ENCODE assay signal across 16 mouse cellular contexts in genomic region chr12:91637136-91637909, GRCm38 (mm10). TPM values are rescaled to one million over a fixed set of nuclear protein-coding genes. Genes with fewer than 3 reads are reported as not detected.
DNase-seq lines count a peak whose midpoint lies in the region; ATAC-seq and TF ChIP-seq lines count a peak whose summit lies in the region.
"Had no signal": no experiment of that assay in that cellular context is flagged by ENCODE, and none has a peak within 500 bp of the region (broad histone marks: within the 10 kb centered on the region; RNA-seq: fewer than 3 reads in every experiment).

No protein-coding gene starts in this region.

- TF ChIP-seq CTCF in kidney, adult 2 months (conservative IDR thresholded peaks at IDR 0.05; ENCODE audit: insufficient read depth, insufficient read length, low read depth, low read length): no peak
- no peak for TF ChIP-seq CTCF in left cerebral cortex, adult 2 months (IDR thresholded peaks at IDR 0.05)

- no peak overlapping the region for H3K4me2 ChIP-seq in kidney, embryonic 16.5 days (replicated peaks; ENCODE audit: low read depth, low read length)
- no peak overlapping the region for H3K4me2 ChIP-seq in midbrain, embryonic 11.5 days
- H3K4me2 ChIP-seq: forebrain, embryonic 15.5 days; heart, embryonic 15.5 days; liver, embryonic 15.5 days; midbrain, embryonic 12.5 days had no signal

- peaks cover 9% of the 10 kb centered on the region for H3K4me1 ChIP-seq in kidney, adult 2 months (ENCODE audit: control insufficient read depth, insufficient read depth, low read length)
- H3K4me1 ChIP-seq in brown adipose tissue, adult 24 weeks (ENCODE audit: control insufficient read depth, insufficient read depth, insufficient read length, low read length): peaks cover 11% of the 10 kb centered on the region
- peaks cover 25% of the 10 kb centered on the region for H3K4me1 ChIP-seq in kidney, embryonic 16.5 days (ENCODE audit: insufficient read depth, low read length)
- peaks cover 12% of the 10 kb centered on the region for H3K4me1 ChIP-seq in midbrain, embryonic 11.5 days (ENCODE audit: control insufficient read depth, insufficient read depth, low read length)

- H3K4me3 ChIP-seq in kidney, adult 2 months (ENCODE audit: insufficient read depth, low read depth, low read length): no peak overlapping the region
- no peak overlapping the region for H3K4me3 ChIP-seq in brown adipose tissue, adult 24 weeks (ENCODE audit: insufficient read depth, low read depth, low read length)
- H3K4me3 ChIP-seq in kidney, embryonic 16.5 days (ENCODE audit: low read length): no peak overlapping the region
- H3K4me3 ChIP-seq in midbrain, embryonic 11.5 days (ENCODE audit: low read depth, low read length): no peak overlapping the region
- H3K4me3 ChIP-seq in left cerebral cortex, adult 2 months: no peak overlapping the region
- H3K4me3 ChIP-seq: erythroblast, embryonic 14.5 days; forebrain, embryonic 15.5 days; heart, embryonic 15.5 days; hindbrain, embryonic 10.5 days; liver, embryonic 15.5 days; midbrain, embryonic 12.5 days had no signal

- H3K36me3 ChIP-seq in kidney, adult 2 months (ENCODE audit: control insufficient read depth, insufficient read depth, low read length): peaks cover 1% of the 10 kb centered on the region; the same call in 1 of the 2 replicates
- H3K36me3 ChIP-seq in kidney, embryonic 16.5 days (ENCODE audit: insufficient read depth, low read length): no peaks in the 10 kb centered on the region
- no peaks in the 10 kb centered on the region for H3K36me3 ChIP-seq in midbrain, embryonic 11.5 days (ENCODE audit: control insufficient read depth, insufficient read depth, low read length)
- H3K36me3 ChIP-seq: forebrain, embryonic 15.5 days; heart, embryonic 15.5 days had no signal

- H3K9ac ChIP-seq in kidney, embryonic 16.5 days (replicated peaks; ENCODE audit: low read length): no peak overlapping the region
- H3K9ac ChIP-seq in midbrain, embryonic 11.5 days (ENCODE audit: low read length): no peak overlapping the region
- H3K9ac ChIP-seq: forebrain, embryonic 15.5 days; heart, embryonic 15.5 days; liver, embryonic 15.5 days; midbrain, embryonic 12.5 days had no signal

- H3K27ac ChIP-seq in kidney, adult 2 months (ENCODE audit: insufficient read depth, low read depth, low read length): peak overlapping the region; percentile 67; the same call in 1 of the 2 replicates
- peak overlapping the region; percentile 51; the same call in 1 of the 2 replicates for H3K27ac ChIP-seq in brown adipose tissue, adult 24 weeks (replicated peaks; ENCODE audit: low read depth, low read length)
- no peak overlapping the region for H3K27ac ChIP-seq in kidney, embryonic 16.5 days (ENCODE audit: low read length)
- H3K27ac ChIP-seq in midbrain, embryonic 11.5 days (ENCODE audit: low read depth, low read length): no peak overlapping the region
- no peak overlapping the region for H3K27ac ChIP-seq in left cerebral cortex, adult 2 months
- H3K27ac ChIP-seq: forebrain, embryonic 15.5 days; heart, embryonic 15.5 days; hindbrain, embryonic 10.5 days; liver, embryonic 15.5 days; midbrain, embryonic 12.5 days had no signal

- no peak for TF ChIP-seq POLR2A in kidney, adult 2 months (IDR thresholded peaks at IDR 0.05; ENCODE audit: low read depth, low read length)

- DNase-seq in kidney, adult 2 months: peak; percentile 63
- no peak for DNase-seq in kidney, postnatal 14 days
- peak; percentile 34 for DNase-seq in mesoderm, embryonic 11.5 days (ENCODE audit: low read depth, low spot score)
- DNase-seq in midbrain, embryonic 11.5 days (ENCODE audit: low spot score, missing footprints): no peak
- no peak for DNase-seq in left cerebral cortex, adult 2 months (ENCODE audit: extremely low spot score in 1 of 2, low spot score in 2 of 2)
- DNase-seq: cerebellum, adult 18-20 months; cerebellum, postnatal 36 days had no signal

- WGBS in kidney, adult 2 months: 33% methylated on average over 12 of the region's 12 CpGs
- WGBS in kidney, embryonic 16.5 days: 38% methylated on average over 12 of the region's 12 CpGs
- 79% methylated on average over 12 of the region's 12 CpGs for WGBS in midbrain, embryonic 11.5 days

- intact Hi-C loops in left cerebral cortex, adult 2 months (cut with DNase I): no loop called here

- no peaks in the 10 kb centered on the region for H3K27me3 ChIP-seq in kidney, adult 2 months (replicated peaks; ENCODE audit: control insufficient read depth, insufficient read depth, low read length)
- H3K27me3 ChIP-seq in kidney, embryonic 16.5 days (ENCODE audit: insufficient read depth, low read length): no peaks in the 10 kb centered on the region
- H3K27me3 ChIP-seq in midbrain, embryonic 11.5 days (ENCODE audit: control insufficient read depth, insufficient read depth, low read length): no peaks in the 10 kb centered on the region
- H3K27me3 ChIP-seq: forebrain, embryonic 15.5 days; liver, embryonic 15.5 days; midbrain, embryonic 12.5 days had no signal

- ATAC-seq in kidney, embryonic 16.5 days (ENCODE audit: low FRiP score, low TSS enrichment): peak; percentile 76
- no peak for ATAC-seq in midbrain, embryonic 11.5 days (ENCODE audit: low FRiP score)
- ATAC-seq: forebrain, embryonic 15.5 days had no signal

- H3K9me3 ChIP-seq in kidney, embryonic 16.5 days (ENCODE audit: low read length): peaks cover 4% of the 10 kb centered on the region; the same call in 1 of the 2 replicates
- no peaks in the 10 kb centered on the region; the same call in 1 of the 2 replicates for H3K9me3 ChIP-seq in midbrain, embryonic 11.5 days (ENCODE audit: control insufficient read depth, low read length)
- H3K9me3 ChIP-seq: forebrain, embryonic 15.5 days; G1E; heart, embryonic 15.5 days; liver, embryonic 15.5 days; midbrain, embryonic 12.5 days had no signal

RNA-seq across cellular contexts. Expression of gene Gtf2a1, which starts 47.0 kb away (rescaled TPM):
- 12.4 and 14.2 TPM in 2 replicates for polyA plus RNA-seq in kidney, adult 2 months (2012; rRNA removed)
- polyA plus RNA-seq in brown adipose tissue, adult 24 weeks (2012; ENCODE audit: insufficient read depth, insufficient read length, missing spikeins): 16.8 and 17.1 TPM in 2 replicates
- 50.3 and 51.3 TPM in 2 replicates for polyA plus RNA-seq in kidney, embryonic 16.5 days (2015; fragmentation: Nextera tagmentation; extraction: Ambion mirVana)
- 58.2 and 61.1 TPM in 2 replicates for polyA plus RNA-seq in midbrain, embryonic 11.5 days (2014; fragmentation: Nextera tagmentation; extraction: Ambion mirVana)
- total RNA-seq in left cerebral cortex, adult 2 months (2021): 10 to 100 TPM; 46.4 to 50.8 TPM

Comparison
In these comparisons a context has a peak if more than half of its experiments do, and no peak if none do; other contexts are left out.
1. DNase-seq: peak in kidney, adult 2 months (single experiment) and mesoderm, embryonic 11.5 days (single experiment); none in kidney, postnatal 14 days (single experiment), midbrain, embryonic 11.5 days (single experiment) and left cerebral cortex, adult 2 months (0 of 2).
2. H3K27ac ChIP-seq: peak in kidney, adult 2 months (single experiment) and brown adipose tissue, adult 24 weeks (single experiment); none in kidney, embryonic 16.5 days (single experiment), midbrain, embryonic 11.5 days (single experiment) and left cerebral cortex, adult 2 months (single experiment).